Mouse (Mus musculus): ENCODE data around the gene Sh3rf1.

DNA sequence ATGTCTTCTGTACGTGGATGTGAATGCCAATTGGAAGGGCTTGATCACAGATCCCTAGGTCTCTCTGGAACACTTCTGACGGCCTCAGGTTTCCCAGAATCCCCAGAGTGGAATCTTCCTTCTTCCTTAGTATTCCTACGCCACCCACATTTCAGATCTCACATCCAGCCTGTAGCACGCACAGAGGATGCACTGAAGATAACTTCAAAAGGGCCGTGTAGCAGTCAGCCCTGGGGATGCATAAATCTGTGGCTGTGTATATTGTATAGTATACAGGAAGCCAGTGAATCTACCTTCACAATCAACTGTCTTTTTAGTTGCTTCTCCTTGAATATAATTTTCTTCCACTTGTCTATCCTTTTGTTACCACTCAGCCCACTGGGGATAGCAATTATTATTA lies 98.1 kb downstream of the Sh3rf1 start:
- TF ChIP-seq EP300 (IDR thresholded peaks at IDR 0.05; ENCODE audit: low read depth) (no peak), CTCF (IDR thresholded peaks at IDR 0.05; ENCODE audit: low read depth) (no peak)

Measured in liver, postnatal 0 days (tissue).